Mouse (Mus musculus): ENCODE measurements at regions not wholly inside any gene's neighbourhood (a gene's known extent, or its start where the extent isn't known, plus 50 kb on each side); places are given as distances from the start of the nearest gene placed in this dataset.

DNA sequence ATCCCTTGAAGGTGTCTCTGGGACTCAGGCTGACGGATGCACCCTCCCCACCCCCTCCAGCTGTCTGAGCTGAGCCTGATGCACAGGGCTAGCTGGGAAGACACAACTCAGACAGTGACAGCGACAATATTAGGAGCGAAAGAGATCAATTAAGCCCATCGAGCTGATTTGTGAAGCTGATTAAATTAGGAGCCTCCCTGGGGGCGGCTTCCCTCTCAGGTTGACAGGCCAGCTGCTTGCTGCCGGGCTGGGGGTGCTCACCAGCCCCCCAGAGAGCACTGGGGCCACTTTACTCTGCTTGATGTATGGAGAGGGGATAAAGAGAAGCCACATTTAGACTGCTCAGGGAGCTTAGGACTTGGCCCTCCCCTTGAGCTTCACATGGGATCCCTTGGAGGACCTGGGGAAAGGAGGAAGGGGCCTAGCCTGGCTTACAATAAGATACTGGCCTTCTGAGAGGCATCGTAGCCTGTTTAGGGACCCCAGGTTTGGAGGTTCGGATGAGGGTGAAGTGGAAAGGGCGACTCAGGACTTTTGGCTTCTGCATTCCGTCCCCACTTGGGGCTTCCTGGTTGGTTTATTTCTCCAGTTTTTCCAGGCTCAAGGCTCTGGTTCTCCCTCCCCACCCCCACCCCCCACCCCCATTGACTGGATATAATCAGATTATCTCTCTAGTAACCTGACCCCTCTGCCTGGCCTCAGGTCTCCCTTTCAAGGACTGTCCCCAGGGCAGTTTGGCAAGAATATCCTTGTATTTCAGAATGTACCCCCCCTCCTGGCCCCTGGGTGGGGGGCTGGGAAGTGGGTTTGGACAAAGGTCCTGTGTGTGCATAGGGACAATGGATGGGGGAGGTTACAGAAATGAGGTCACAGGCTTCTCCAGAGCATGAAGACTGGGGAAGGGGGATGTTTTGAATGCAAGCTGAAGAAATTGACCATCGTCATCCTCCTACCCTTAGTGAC is 283.4 kb downstream of the Rps24 start:
- no peak for DNase-seq

DNA sequence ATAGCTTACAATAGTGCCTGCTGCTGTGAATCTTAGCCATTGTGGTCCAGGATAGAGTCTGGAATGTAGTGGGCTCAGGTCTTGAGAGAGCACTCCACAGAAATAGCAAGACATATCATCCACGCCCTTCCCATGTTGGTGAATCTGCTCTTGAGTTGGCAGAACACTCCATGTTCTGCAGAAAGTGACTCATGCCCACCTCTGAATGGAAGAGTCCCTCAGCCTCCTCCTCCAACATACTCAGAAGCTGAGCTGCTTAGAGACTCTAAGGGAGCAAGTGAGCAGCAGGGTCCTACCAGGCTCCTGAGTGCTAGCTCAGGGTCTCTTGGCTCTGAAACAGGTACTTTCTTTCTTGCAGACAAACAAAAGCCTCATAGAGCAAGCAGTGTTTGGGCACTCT is 284.7 kb downstream of the Rps24 start:
- DNase-seq = no peak

DNA sequence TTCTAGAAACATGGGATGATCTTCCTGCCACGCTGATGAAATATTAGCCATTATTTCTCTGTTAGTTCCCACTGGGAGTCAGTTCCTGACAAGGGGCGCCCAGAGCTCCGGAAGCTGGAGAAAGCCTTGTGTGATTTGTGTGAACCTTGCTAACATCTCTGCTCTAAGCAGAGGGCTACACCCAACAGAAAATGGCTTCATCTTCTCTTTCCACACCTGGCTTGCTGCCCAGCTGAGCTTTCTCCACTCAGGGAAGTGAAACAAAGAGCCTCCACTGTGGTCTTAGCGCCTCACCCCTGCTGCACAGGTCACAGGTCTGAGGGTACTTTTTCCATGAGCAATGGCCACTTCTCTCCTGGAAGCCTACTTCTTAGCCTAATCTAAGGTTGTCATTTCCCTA is 285.2 kb downstream of the Rps24 start:
- no peak for DNase-seq

DNA sequence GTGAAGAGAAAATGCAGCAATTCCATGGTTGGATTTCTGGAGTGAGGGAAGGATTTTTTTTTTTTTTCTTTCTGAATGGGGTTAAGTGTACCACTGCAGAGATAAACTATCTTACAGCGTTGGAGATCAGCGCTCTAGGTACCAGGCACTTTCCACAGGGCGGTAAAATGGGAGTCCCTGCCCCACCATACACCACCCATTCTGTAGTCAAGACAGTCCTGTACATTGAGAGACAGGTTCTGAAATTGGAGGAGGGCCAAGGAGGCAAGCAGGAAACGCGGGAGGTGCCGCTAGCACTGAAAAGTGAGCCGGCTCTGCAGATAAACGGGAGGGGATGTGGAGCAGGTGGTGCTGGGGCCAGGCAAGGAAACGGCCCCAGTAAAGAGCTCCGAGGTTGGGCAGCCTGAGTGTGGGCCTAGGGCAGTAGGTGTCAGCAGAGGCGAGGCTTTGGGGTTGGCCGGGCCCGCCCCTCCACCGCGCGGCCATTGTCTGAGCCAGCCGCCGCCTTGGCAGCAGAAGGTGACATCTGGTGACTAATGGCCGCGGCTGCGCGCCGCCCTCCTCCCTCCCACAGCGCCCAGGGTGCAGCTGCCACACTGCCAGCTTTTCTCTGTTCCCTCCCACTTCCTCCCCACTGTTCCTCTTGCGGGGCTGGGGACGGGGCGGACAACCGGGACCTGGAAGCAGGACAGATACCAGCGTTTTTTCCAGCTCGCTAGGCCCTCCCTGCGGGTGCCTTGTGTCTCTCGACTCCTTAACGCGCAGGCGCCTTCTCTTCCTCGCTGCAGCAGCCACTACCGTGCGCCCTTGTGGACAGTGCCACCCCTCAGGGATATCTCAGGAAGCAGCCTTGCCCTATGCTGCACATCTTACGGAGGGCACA is 292.1 kb downstream of the Rps24 start:
- peak; percentile 79 for DNase-seq

DNA sequence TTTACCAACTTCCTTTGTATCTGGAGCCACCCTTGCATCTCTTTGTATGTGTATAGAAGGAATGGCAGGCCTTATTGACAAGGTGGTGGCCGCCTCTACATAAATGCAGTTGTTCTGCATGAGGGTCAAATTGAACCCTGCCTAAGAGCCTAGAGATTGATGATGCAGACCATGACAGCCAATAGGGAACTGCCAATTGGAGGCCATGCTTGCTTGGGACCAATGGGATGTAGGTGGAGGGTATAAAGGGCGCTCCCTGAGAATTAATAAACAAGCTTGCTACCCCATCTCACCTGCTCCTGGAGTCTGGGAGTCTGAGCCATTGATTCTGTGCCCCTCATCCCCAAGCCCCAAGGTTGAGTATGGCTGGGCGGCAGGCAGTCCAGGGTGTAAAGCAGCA is 294.7 kb downstream of the Rps24 start:
- DNase-seq = no peak

DNA sequence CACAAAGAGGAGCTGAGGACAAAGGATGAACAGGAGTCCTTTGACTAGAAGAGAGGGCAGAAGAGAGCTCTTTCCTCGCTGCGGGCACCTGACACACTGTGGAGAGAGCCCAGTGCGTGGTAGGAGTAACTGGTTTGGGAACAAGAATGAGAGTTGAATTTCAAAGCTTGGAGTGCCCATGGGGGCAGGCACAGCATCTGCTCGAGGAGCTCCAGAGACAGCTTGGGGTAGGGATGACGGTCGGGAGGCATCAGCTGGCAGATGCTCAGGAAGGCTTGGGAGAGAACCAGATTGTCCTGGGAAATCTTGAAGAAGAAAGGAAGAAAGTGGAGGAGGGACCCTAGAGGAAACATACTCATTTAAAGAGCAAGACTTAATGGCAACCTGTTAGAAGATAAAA is 297.0 kb downstream of the Rps24 start:
- DNase-seq = no peak

DNA sequence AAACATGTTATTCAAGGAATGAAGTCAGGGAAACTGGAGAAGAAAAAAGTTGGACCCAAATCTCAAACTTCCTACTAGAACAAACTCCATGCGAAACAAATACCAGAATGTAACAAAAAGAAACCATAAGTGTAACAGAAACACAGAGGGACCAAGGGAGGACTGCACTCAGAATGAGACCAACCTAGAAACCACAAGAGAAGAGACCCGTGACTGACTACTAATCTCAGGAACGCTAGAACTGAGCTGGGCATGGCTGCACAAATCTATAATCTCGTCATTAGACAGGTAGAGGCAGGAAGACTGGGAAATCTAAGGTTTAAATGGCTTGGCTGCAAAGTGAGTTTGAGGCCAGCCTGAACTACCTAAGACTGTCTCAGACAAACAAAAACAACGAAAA is 298.5 kb downstream of the Rps24 start:
- no peak for DNase-seq

DNA sequence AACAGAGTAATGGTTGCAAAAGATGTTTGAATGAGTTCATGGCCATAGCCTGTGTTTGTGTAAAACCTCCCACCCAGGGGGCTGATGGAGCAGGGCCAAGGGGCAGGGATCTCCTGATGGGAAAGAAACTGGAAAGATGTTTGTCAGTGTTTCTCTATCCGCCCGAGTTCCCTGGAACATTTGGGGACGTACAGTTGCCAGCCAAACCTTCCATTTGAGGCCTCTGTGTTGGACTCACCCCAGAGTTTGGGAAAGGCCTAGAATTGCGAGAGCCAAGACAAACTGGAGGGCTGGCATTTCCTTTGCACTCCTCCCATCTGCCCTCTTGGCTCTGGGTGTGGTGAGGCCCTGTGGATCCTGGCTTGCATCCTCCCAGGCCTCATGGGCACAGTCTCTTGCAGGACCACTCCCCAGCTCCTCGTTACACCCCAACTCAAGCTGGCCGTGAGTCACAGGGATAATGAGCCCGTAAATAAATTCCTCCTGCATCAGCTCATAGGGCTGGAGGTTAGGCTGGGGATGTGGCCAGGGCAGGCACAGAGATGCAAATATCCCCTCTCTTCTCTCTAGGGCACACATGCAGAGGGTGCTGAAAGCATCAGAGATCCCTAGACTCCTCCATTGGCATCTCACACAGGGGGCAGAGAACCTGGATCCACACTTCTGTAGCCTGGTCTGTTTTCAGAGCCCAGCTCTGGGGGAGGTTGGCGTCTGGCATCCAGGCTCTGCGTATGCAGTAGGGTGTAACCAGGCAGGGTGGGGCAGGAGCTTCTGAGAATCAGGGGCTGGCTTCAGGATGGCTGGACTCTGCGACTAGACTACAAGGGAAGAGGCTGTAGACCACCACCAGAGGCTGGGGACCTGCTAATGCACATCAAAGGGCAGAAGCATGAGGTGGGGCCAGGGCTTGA is 306.7 kb downstream of the Rps24 start:
- peak; percentile 53 for DNase-seq

DNA sequence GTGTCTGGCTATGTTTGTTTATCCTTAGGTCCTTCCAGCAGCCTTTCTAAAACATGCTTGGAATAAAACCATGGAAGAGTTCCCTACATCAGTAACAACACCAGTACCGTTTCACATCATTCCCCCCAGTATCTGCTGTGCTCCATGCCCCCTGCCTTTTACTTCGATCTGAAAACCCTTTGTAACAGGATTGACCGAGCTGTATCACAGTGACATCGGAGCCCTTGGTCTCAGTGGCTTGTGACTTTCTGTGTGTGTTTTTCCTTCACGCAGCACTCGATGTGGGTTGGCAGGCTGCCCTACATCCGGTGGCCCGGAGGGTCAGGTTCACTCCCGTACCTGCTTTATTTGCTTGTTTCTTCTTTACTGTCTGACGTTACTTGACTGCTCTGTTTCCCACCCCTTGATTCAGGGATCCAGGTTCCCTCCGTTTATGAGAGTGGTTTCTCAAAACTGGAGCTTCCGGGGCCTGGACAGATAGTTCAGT is 307.5 kb downstream of the Rps24 start:
- no peak for DNase-seq

DNA sequence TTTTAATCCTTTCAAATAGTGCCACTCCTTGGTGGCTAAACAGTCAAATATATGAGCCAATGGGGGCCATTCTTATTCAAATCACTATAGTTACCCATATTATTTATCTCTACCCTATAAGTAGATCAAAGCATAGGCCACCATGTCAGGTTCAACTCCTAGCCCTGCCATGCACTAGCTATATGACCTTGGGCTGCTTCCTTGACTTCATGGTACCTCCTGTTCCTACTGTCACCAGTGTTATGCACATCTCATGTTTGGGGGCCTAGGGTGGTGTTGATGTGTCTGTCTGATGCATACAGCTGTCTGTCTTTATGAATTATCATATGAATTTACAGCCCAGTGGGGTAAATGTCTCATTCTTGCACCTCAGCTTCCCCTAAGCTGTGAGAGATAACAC is 310.6 kb downstream of the Rps24 start:
- DNase-seq = no peak

DNA sequence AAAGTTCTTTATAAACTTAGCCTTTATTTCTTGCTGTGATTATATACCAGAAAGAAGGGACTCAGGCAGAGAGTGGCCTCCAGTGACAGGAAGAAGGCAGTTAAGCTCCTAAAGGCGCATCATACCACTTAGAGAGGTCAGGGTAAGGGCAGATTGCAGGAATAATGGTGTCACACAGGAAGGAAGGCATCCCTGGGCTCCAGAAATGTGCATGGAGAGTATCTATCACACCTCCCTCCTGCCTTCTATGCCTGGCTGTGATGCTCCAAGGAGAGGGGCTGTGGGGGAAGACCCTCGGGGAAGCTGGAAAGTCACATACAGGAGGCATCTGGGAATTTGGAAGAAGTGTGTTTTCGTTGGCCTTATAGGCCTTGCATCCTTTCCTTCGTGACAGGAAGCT is 311.1 kb downstream of the Rps24 start:
- no peak for DNase-seq

DNA sequence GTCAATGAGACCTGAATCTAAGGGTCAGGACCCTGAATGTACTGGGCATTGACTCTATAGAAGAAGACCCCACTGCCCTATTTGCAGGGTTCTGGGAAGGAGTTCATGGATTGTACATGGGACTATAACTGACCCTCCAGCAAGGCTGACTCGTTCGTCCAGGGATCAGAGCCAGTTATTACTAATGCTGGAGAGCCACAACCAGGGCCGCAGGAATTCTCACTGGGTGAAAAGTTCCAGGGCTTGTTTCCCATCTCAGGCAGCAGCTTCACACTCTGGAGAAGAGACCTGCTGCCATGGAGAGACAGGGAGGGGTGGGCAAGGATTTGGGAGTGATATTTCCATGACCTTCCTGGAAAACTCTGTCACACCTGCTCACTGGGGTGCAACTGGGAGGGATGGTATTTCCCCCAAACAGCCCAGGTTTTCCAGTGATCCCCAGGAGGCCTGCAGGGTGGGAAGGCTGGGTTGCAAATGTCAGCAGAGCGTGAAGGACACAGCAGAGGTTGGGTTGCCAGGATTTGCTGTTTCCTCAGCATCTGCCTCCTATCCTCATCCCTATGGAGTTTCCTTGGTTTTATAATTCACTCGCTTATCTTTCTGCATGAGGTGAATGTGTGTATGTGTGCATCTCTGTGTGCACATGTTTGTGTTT is 316.2 kb downstream of the Rps24 start:
- no peak for DNase-seq

DNA sequence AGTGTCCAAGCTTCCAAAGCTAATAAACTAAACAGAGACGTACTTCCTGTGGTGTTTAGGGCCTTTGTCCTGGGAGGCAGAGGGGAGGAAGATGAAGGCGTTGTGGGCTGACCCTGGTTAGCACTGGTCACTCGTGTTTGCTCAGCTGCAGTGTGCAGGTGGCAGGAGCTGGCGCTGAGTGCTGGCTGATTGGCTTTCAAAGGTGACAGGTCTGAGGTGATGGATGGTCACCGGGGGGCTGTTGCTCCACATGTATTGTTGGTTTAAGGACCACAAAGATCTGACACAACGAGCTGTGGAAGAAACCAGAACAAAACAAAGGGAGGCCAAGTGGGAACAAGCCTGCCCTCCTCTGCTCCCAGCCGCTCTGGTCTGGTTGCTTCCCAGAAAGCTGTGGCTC is 320.1 kb downstream of the Rps24 start:
- DNase-seq = no peak

DNA sequence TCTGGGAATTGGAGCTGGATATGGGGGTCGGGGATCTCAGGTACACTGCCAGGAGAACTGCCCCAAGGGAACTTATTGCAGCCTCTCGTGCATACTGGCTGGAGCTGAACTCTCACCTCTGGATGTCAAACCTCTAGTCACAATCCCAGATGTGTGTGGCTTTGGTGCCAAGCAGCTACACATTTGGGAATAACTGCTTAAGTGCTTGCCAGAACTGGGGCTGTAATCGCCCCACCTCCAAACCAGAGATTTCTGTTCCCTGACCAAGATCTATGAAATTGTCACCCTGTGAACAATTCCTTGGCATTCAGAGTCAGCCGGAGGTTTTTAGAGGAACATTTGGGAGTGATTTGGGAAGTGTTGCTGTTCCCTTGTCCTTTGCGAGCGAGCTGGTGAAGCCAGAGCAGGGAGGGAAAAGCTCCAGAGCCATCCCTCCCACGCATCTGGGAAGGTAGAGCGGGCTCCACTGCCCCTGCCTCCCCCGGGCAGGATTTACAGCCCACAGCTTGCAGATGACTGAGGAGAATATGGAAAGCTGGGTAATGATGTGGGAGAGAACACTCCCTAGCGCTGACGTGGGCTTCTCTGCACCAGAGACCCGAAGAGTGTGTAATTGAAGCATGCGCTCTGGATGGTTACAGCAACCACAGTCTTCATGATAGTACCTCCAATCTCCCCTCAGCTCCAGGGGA is 336.1 kb downstream of the Rps24 start:
- DNase-seq = no peak

DNA sequence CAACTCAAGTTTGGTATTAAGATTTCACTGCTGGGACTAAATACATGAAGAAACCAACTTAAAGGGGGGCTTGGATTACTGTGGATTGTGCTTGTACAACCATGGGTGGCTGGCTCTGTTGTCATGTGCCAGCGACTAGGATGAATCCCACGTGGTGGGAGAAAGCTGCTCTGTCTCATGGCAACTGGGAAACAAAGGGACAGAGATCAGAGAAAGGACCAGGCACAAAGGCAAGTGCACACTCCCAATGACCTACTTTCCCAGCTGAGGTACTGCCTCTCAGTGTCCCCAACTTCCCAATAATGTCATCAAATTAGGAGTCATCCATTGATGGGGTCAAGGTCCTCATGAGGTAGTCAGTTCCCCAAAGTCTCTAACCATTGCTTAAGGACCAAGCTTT is 337.4 kb downstream of the Rps24 start:
- DNase-seq = no peak

DNA sequence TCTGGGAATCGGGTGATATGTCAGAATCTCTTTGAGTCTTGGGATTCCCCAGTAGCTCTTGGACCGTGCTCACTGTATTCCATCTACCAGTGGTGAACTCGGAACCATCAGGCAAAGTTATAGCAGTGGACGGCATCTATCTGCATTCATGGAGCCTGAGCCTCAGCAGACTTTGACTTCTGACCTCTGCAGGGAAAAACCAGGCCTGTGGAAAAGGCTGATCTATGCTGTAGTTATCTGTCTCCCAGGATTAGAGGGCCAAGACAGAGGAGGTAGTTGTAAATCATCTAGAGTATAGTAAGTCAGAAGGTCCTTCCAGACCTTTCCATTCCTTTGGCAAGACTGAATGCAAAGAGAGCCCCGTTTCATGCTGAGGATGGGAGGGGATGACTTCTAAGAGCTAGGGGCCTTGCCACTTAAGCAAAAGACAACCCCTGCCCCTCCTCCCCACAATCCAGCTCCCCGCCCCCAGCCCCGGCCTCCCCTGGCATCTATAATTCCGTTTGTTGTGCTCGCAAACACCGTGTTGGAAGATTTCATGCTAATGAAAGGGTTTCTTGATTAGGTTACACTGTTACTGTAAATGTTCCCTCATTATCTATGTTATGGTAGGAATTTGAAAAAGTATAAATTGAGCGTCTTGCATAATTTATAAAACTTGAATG is 338.9 kb downstream of the Rps24 start:
- no peak for DNase-seq

DNA sequence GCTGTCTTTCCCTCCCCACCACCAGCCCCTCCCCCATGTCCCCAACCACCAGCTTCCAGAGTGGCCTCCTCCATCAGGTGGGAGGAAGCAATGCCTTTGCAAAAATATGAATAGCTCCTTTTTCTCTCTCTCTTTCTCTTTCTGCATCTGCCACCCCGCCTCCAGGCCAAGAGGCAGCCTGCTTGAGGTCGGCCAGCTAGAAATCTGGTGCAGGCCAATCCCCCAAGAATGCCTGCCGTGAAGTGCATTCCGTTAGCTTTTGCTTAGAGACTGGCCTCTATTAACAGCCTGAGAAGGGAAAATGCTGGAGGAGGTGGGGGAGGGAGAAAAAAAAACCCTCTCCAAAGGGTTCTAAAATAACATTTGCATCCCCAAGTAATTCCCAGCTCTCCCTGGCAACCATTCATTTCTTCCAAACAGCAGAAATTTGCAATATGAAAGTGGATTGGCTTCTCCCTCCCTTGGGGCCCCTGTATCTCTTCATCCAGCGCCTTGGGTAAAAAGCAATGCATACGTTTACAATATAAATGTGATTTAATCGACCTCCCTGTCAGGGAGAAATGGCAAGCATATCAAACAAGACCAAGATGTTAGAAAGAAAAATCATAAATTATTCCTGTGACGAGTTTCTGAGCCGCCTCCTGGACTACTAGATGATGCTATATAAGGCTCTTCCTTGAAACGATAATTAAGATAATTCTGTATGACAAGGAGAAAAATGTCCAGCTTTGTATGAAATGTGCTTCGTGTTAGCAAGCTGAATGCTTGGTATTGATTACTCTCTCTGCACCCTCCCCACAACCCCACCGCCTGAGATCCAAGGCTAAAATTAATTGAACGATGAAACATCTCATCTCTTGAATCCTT is 339.8 kb downstream of the Rps24 start:
- DNase-seq = no peak

DNA sequence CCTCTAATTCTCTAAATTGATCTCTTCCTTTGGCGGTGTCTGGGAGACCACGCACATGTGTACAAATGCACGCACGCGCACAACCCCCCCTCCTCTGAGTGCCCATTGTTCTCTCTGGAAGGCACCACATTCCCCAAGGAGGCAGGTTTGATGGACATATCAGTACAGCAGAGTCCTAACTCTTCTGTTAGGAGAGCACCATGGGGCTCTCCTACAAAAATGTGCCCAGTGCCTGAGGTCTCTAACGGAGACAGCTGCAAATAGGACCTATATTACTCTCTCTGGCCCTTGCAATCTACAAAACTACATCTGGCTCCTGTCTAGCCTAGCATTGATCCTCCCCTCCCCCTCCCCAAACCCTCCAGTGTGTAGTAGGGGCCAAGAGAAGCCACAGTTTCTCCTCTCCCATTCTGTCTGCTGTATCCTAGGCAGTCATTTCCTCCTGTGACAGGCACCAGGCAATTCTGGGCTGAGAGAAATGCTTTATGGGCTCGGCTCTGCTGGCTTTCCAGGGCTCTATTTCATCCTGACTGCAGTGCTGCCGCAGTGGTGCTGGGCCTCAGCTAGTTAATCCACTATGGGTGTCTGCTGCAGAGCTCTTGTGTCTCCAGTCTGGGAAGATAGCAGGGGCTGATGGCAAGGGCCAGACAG is 340.6 kb downstream of the Rps24 start:
- DNase-seq = peak; percentile 33

DNA sequence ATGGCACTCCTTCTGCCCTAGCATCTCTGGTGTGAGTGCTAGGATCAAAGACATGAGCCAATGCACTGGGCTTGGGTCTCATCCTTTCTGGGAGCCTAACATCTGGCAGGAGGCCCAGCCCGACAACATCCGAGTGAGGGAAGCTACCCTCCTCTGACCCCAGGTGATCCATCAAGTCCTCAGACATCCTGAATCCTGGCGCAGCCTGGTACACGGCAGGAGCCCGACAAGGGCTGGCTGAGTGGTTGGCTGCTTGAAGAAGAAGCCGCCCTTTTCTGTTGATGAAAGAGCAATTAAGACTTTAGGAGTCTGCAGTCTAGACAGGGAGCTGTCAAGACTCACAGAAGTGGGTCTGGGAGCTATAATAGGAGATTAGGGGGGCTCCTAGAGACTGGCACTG is 342.1 kb downstream of the Rps24 start:
- no peak for DNase-seq

All from right cerebral cortex, postnatal 4 days (tissue).